Mouse (Mus musculus) T-cell, adult 2 months (primary cell): Measurements from ENCODE around the gene Mamstr.
A peak's percentile ranks its signal among the peaks of the same experiment; 100 is the strongest.

Source experiments
- DNase-seq: peaks from one replicate; pipeline ENCODE4 v3.0.0; 2022; ENCODE audit warnings: low spot score

Gene Mamstr

DNA sequence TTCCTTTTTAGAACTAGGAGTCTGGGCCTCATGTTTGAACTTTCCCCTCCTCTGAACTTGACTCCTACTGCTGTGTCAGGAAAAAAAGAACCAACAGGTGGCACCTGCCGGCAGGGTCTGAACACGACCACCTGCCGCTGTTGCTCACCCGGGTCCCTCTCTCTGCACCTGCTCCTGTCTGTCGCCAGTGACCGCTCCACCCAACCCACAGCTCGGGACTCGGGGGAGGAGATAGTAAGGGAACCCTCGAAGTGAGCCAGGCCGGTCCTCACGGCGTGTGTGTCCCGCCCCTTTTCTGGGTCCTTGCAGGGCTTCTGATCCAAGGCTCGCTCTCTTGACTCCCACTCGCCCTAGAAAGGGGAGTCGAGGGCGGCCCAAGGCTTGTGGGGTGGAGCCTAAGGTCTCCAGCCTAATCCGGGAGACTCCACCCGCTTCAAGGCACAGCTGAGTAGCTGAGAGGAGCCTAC lies at the start of gene Mamstr:
TSS of gene Mamstr (plus strand) at position 417 of the 467 bp plus-strand sequence.
- DNase-seq: no peak

- DNase-seq: no peak
Observed at GRCm38 (mm10) chr7:45590874-45591273, 48.9 kb upstream of the Mamstr start.

DNA sequence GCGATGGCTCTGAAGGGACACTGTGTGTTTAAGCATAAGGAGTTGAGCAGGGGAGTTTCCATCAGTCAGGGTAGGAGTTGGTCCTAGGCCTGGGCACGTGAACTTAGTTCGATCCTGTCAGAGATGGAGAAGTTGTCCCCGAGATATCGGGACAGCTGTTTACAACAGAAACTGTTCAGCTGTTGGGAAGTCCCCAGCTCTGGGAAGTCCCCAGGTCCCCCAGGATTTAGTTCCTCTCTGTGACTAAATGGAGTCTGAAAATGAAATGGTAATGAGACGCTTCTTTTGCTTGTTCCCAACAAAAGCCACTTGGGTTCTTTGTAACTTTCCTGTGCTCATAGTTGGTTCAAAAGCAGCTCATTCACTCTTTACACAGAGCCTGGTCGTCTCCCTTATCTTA lies 47.9 kb upstream of the Mamstr start:
- DNase-seq: no peak

GRCm38 (mm10) chr7:45593118-45593815 lies 46.5 kb upstream of the Mamstr start:
- peak; percentile 74 for DNase-seq

- DNase-seq: no peak
Observed at GRCm38 (mm10) chr7:45595176-45595575, 44.6 kb upstream of the Mamstr start.

- DNase-seq: no peak
Observed at GRCm38 (mm10) chr7:45596107-45596506, 43.7 kb upstream of the Mamstr start.

GRCm38 (mm10) chr7:45597013-45597412 lies 42.8 kb upstream of the Mamstr start:
- DNase-seq: no peak

DNA sequence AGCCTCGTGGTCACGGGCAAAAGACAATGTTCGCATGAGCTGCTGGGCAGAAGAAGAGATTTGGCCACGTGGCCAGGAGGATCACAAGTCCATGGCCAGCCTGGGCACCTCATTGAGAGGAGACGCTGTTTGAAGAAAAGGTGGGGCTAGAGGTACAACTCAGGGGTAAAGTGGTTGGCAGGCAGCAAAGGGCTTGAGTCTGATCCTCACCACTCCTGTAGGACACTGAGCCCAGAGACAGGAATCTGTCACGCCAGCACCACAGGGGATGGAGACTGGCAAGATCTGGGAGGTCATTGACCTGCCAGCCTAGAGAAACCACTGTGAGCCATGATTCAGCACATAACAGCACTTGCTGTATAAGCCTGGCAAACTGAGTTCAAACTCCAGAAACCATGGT lies 42.2 kb upstream of the Mamstr start:
- no peak for DNase-seq

GRCm38 (mm10) chr7:45598960-45599879 lies 40.6 kb upstream of the Mamstr start:
- DNase-seq: no peak

GRCm38 (mm10) chr7:45605704-45606289 lies 34.0 kb upstream of the Mamstr start:
- no peak for DNase-seq

GRCm38 (mm10) chr7:45609511-45609910 lies 30.3 kb upstream of the Mamstr start:
- no peak for DNase-seq

- no peak for DNase-seq
Observed at GRCm38 (mm10) chr7:45616277-45616676, 23.5 kb upstream of the Mamstr start.

GRCm38 (mm10) chr7:45617042-45617695 lies 22.6 kb upstream of the Mamstr start, which contains the start of gene Fut1:
Gene Fut1, plus strand, starts transcription at chr7:45617289.
- no peak for DNase-seq

GRCm38 (mm10) chr7:45618316-45618715 lies 21.5 kb upstream of the Mamstr start:
- no peak for DNase-seq

DNA sequence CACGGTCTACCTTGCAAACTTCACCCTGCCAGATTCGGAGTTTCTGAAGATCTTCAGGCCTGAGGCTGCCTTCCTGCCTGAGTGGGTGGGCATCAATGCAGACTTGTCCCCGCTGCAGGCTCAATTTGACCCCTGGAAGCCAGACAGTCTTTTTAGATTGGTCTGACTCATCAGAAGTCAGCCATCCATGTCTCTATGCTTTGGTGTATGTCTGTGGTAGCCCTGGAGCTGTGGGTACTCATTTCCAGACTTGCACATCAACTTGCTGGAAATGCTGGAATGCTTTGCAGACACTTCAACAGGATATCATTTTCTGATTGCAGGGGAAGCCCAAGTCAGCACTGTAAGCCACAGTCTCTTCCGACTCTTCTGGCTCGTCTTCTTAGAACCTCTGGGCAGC lies 20.2 kb upstream of the Mamstr start:
- DNase-seq: no peak

- DNase-seq: peak; percentile 35
Observed at GRCm38 (mm10) chr7:45621443-45621842, 18.3 kb upstream of the Mamstr start, which contains the start of gene Izumo1. Gene Izumo1, plus strand, starts transcription at chr7:45621811.

DNA sequence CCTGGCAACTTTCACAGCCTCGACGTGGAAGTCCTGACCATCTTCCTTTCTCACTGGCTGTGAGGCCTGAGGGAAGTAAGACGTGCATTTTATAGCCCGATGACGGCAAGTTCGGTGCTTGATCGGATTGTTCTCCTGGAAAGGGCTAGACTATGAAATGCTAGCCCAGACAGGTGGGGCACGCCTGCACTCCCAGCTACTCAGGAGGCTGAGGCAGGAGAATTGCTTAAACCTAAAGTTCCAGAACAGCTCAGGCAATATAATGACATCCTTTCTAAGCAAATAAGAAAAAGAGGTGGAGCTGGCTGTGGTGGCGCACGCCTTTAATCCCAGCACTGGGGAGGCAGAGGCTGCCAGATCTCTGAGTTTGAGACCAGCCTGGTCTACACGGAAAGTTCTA lies 16.3 kb upstream of the Mamstr start:
- DNase-seq: no peak

GRCm38 (mm10) chr7:45624718-45625117 lies 15.1 kb upstream of the Mamstr start:
- DNase-seq: no peak

- DNase-seq: no peak
Observed at GRCm38 (mm10) chr7:45625481-45625880, 14.3 kb upstream of the Mamstr start.

DNA sequence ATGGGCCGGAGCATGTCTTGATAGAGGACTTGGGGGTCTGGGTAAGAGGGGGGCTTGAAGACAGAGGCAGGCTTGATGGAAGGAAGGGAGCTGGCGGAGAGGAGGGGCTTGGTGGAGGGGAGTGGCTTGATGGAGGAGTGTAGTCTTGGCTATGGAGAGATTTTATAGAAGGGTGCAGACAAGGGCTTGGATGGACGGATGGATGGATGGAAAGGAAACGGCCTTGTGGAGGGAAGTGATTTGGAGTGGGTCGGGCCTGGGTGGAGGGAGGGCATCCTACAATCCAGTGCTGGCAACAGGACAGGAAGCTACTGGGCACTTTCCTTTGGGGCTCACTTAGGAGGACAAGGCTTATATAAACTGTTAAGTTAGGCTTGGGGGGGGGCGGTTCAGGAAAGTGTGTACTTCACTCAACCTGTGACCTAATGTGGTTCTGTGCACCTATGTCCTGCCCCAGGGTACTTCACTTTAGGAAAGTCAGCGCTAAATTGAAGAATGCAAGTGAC lies 13.2 kb upstream of the Mamstr start:
- no peak for DNase-seq

DNA sequence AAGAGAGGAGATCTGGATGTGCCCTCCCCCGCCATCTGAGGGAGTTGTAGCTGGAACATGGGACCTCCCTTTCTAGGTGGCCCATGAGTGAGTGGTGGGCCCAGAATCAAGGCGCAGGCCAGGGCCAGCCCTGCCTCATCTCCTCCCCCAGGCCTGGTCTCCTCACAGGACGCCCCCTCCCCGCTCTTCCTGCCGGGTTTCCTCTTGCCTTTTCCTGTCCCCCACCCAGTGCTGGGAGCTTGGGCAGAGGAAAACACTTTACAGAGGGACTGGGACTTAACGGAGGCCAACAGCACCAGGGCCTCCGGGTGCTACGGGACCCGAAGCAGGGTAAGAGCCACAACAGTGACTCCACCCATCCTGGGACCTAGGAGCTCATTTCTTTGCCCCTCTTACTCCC lies 12.5 kb upstream of the Mamstr start, which contains the start of gene Rasip1:
TSS of gene Rasip1 (plus strand) at position 228 of the 400 bp plus-strand sequence.
- DNase-seq: no peak
